Mouse (Mus musculus) frontal cortex, postnatal 14 days (tissue): ENCODE data around the gene Zfhx3.

Experiments used
- DNase-seq, 2 experiments: peaks; one replicate each; pipeline ENCODE4 v3.0.0; 2022; ENCODE audit warnings: low spot score in 2 of 2

Zfhx3 gene

GRCm38 (mm10) chr8:108887890-108888289 is 945.4 kb downstream of the Zfhx3 start:
- DNase-seq: no peak

- DNase-seq: no peak
Measured at GRCm38 (mm10) chr8:108888924-108889323, 946.5 kb downstream of the Zfhx3 start.

DNA sequence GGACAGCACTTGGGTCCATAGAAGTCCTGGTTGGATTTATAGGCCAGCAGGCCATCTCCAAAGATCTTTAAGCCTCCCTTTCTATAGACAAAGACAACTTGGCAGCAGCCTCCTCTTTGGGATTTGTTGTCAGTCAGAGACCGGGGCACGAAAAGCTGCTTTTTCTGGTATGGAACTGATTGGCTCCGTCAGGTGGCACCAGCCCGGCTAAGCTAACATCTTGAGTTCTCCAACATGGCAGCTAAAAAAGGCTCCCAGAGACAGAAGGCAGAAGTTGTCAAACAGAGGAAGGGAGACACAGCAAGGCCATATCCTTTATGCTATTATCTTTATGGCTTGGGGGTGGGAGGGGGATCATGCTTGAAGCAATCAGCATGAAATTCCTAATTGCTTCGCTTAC is 947.0 kb downstream of the Zfhx3 start:
- DNase-seq: no peak

DNA sequence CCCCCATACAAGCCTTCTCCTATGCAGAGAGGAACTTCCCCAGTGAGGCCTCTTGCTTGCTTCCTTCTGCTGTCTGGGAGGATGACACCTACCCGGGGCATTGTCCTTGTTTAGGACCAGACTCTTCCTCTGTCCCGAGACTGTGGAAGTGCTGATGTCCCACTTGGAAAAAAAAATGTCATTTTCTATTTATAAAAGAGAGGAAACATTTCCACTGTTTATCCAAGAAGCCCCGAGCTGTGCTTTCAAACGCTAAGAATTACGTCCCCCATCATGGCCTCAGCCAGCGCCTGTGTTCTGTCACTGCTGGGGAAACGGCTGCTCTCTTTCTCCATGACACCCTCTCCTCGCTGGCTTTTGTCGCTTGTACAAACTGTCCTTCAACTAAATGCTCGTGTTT is 951.8 kb downstream of the Zfhx3 start:
- no peak for DNase-seq

GRCm38 (mm10) chr8:108896468-108897346 is 954.3 kb downstream of the Zfhx3 start:
- DNase-seq: peak; percentile 61

- DNase-seq: no peak
Measured at GRCm38 (mm10) chr8:108897347-108898100, 955.1 kb downstream of the Zfhx3 start.

- no peak for DNase-seq
Measured at GRCm38 (mm10) chr8:108899251-108899771, 956.9 kb downstream of the Zfhx3 start.

DNA sequence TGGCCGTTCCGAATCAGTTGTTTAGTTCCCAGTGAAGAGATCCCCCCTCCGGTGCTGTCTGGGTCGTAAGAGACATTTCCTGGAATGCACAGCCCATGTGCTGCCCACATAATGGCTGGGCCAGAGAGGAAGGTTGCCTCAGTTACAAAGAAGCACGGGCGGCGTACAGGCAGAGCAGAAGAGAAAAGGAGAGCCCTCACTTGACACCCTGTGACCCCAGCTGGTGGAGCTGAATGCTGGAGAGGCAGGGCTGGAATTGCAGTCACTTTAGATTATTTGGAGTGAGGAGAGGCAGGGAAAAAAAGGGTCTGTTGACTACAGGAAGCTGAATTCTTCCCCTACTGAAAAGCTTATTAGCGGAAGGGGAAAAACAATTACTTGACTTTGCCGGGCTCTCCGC is 958.1 kb downstream of the Zfhx3 start:
- DNase-seq: no peak

DNA sequence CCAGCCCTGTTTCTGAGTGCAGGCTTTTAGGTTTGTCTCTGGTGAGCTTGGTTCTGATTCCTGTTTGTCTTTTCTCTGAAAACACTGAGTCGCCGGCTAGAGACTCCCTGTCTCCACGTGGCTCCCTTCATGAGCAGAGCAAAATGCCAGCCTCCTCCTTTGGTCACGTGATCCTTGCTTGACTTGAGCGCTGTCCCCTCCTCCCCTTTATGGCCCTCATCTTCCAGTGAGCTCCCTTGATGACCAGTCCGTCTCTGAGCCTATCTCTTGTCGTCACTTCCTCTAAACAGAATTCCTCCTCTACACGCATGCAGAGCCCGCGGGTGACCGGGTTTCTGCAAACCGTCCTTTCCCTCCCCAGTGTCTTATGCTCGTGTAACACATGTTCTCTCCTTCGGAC is 958.8 kb downstream of the Zfhx3 start:
- DNase-seq: no peak

- no peak for DNase-seq
Measured at GRCm38 (mm10) chr8:108903550-108903949, 961.1 kb downstream of the Zfhx3 start.

- no peak for DNase-seq
Measured at GRCm38 (mm10) chr8:108904288-108904971, 962.0 kb downstream of the Zfhx3 start.

GRCm38 (mm10) chr8:108908066-108908465 is 965.6 kb downstream of the Zfhx3 start:
- DNase-seq: no peak

DNA sequence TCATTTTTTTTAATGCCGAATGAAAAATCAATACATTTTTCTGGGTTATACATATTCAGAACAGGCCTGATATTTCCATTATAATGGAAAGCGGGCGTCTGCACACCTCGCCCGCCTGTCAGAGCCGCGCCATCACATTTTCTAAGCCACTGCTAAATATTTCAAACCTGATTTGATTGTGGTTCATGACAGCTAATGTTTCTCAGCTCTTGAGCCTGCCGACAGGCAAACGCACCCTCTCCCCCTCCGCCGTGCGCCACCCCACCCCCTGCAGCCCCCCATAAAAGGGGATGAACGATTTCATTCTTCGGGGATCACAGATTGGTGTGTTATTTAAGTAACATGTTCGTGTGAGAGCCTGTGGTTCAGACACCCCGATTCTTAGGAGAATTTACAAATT is 966.1 kb downstream of the Zfhx3 start:
- DNase-seq: no peak

- no peak for DNase-seq
Measured at GRCm38 (mm10) chr8:108909035-108909434, 966.6 kb downstream of the Zfhx3 start.

- no peak for DNase-seq
Measured at GRCm38 (mm10) chr8:108909455-108909854, 967.0 kb downstream of the Zfhx3 start.

DNA sequence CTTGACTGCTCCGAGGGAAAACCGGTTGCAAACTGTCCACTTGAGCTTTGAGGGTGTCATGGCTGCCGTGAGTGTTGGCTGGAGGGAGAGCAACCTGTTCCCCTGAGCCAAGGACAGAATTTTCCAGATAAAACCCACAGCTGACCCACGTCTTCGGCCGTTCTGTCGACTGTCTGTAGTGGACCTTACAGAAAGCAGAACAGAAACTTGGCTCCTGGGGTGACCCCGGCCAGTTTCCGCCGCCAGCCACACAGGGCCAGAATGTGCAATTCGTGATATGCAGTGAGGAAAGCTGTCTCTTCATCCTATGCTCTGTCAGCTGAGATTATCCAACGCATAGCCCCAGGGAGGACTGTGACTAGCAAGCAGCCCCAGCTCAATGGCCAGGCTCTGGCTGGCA is 968.4 kb downstream of the Zfhx3 start:
- DNase-seq: peak in 1 of 2 experiments; percentile 26

GRCm38 (mm10) chr8:108911511-108911910 is 969.1 kb downstream of the Zfhx3 start:
- peak; percentile 76 to 89 for DNase-seq

GRCm38 (mm10) chr8:108912998-108913397 is 970.6 kb downstream of the Zfhx3 start:
- DNase-seq: no peak

DNA sequence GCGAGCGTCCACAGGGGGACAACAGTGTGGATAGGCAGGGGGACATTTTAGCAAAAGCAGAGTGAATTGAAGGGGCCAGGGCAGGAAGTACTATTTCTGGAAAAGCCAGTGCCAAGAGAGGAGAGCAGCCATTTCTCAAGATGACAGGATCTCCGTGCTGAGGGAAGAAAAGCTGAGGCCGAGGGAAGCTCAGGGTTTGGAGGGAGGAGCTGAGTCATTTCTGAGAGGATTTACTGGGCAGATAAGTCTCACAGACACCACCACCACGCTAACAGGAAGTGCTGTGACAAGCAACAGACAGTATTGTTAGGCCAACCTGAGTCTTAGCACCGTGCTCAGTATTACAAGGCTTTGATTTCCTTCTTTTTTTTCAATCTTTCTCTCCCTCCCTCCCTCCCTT is 973.0 kb downstream of the Zfhx3 start:
- no peak for DNase-seq

DNA sequence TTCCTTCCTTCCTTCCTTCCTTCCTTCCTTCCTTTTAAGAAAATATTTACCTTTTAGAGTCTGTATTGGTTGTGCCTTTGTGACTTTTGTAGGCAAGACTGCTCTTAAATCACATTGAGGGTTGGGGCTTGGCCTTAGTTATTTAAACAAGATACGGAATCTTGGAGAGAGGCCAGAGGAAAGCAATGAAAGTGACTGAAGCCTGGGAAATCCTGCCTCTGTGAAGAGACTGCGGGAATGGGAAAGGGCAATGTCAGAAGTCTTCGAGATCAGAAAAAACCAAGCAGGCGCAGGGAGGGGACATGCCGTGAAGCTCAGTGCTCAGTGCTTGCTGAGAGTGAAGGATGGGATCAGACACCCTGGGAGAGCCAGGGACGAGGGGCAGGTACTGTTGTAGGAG is 973.4 kb downstream of the Zfhx3 start:
- no peak for DNase-seq

DNA sequence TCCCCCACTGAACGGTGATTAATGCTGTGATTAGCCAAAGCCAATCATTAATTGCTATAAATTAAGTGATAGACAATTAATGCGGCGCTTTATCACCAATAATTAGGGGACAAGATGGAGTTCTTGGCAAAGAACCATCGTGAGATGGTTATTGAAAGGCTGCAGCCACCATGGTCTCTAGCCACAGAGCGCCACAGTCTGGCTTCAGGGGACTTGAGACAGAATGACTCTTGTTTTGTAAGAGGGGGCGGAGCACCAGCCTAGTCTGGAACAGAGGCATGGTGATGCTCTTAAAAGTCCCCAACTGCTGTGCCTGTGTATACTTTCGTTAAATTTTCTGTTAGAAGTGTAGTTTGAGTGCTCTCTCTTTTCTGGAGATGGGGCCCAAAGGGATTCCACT is 977.7 kb downstream of the Zfhx3 start:
- DNase-seq: no peak

GRCm38 (mm10) chr8:108923161-108923560 is 980.7 kb downstream of the Zfhx3 start:
- no peak for DNase-seq
